Mouse (Mus musculus) hindbrain, embryonic 12.5 days (tissue): ENCODE data around the gene Irgc1. TPM values are rescaled to one million over a fixed set of nuclear protein-coding genes. Genes with fewer than 3 reads are reported as not detected.
A peak's percentile ranks its signal among the peaks of the same experiment; 100 is the strongest.

Experiments
- ATAC-seq: fragments of 200-750 bp; cut with Nextera tagmentation; 2 replicates; pipeline ENCODE4 v1.8.0; 2017; ENCODE audit warnings: moderate TSS enrichment; ENCODE audit not compliant: low FRiP score
- H3K27ac ChIP-seq: fragments of 300-500 bp; sonication (generic); 2 replicates; pipeline ENCODE4 v1.5.1; 2016; ENCODE audit warnings: mild to moderate bottlenecking
- H3K27me3 ChIP-seq: fragments of 300-500 bp; sonication (generic); 2 replicates; pipeline ENCODE4 v1.6.1; 2016; ENCODE audit warnings: mild to moderate bottlenecking
- H3K36me3 ChIP-seq: fragments of 300-500 bp; sonication (generic); 2 replicates; pipeline ENCODE4 v1.6.1; 2016; ENCODE audit warnings: mild to moderate bottlenecking
- H3K4me1 ChIP-seq: fragments of 300-500 bp; sonication (generic); 2 replicates; pipeline ENCODE4 v1.6.1; 2016
- H3K4me2 ChIP-seq: fragments of 300-500 bp; sonication (generic); replicated peaks from 2 replicates; pipeline ENCODE4 v1.6.1; 2016; ENCODE audit warnings: mild to moderate bottlenecking
- H3K4me3 ChIP-seq: fragments of 300-500 bp; sonication (generic); 2 replicates; pipeline ENCODE4 v1.5.1; 2016; ENCODE audit warnings: mild to moderate bottlenecking
- H3K9ac ChIP-seq: fragments of 300-500 bp; sonication (generic); 2 replicates; pipeline ENCODE4 v1.6.1; 2016; ENCODE audit warnings: mild to moderate bottlenecking, moderate library complexity
- H3K9me3 ChIP-seq: fragments of 300-500 bp; sonication (generic); replicated peaks from 2 replicates; pipeline ENCODE4 v1.6.1; 2016; ENCODE audit warnings: mild to moderate bottlenecking
- WGBS: fragments of 180-500 bp; shearing (Covaris S2); methylation state at CpG from one replicate; pipeline ENCODE4 v1.1.7; 2016; 5-methylcytosine and 5-hydroxymethylcytosine counted together
- polyA plus RNA-seq: library from polyadenylated mRNA; unstranded; fragments of >200 nt; fragmentation: Nextera tagmentation; extraction: Ambion mirVana; gene quantifications from 2 replicates; pipeline ENCODE4 v1.2.1, GENCODE M21; 2016

Irgc1 gene
- polyA plus RNA-seq, 1 experiment from 2014 or later, result not detected

GRCm38 (mm10) chr7:24427168-24427567 lies 24.9 kb downstream of the Irgc1 start:
- Histone ChIP-seq H3K4me1 (peaks cover 11% of the 10 kb centered on the region), H3K36me3 (0 out of 2 replicates have a peak, but pooled peaks cover 13% of the 10 kb centered on the region), H3K9me3 (no peaks in the 10 kb centered on the region), H3K9ac (no peak overlapping the region), H3K4me3 (no peak overlapping the region), H3K27me3 (no peaks in the 10 kb centered on the region), H3K4me2 (no peak overlapping the region), H3K27ac (no peak overlapping the region)
- ATAC-seq, result no peak
- over 99% methylated on average over 8 of the region's 8 CpGs for WGBS

- 0 out of 2 replicates have a peak, but pooled peaks cover 13% of the 10 kb centered on the region for H3K36me3 ChIP-seq
- ATAC-seq, result no peak
- H3K4me2 ChIP-seq, result no peak overlapping the region
- no peaks in the 10 kb centered on the region for H3K9me3 ChIP-seq
- no peak overlapping the region for H3K27ac ChIP-seq
- WGBS, result 83% methylated on average over 9 of the region's 9 CpGs
- no peak overlapping the region for H3K4me3 ChIP-seq
- no peak overlapping the region for H3K9ac ChIP-seq
- H3K27me3 ChIP-seq, result no peaks in the 10 kb centered on the region
- H3K4me1 ChIP-seq, result peaks cover 16% of the 10 kb centered on the region
Observed at GRCm38 (mm10) chr7:24425919-24426318, 26.2 kb downstream of the Irgc1 start.

GRCm38 (mm10) chr7:24423956-24424732 lies 28.0 kb downstream of the Irgc1 start:
- no peak for ATAC-seq
- Histone ChIP-seq H3K4me1 (peaks cover 27% of the 10 kb centered on the region), H3K4me3 (no peak overlapping the region), H3K4me2 (no peak overlapping the region), H3K9ac (no peak overlapping the region), H3K27me3 (no peaks in the 10 kb centered on the region), H3K9me3 (no peaks in the 10 kb centered on the region), H3K27ac (no peak overlapping the region), H3K36me3 (0 out of 2 replicates have a peak, but pooled peaks cover 16% of the 10 kb centered on the region)
- 86% methylated on average over 12 of the region's 12 CpGs for WGBS

GRCm38 (mm10) chr7:24423107-24423763 lies 28.9 kb downstream of the Irgc1 start:
- H3K9ac ChIP-seq, result no peak overlapping the region
- no peaks in the 10 kb centered on the region for H3K27me3 ChIP-seq
- H3K36me3 ChIP-seq, result 0 out of 2 replicates have a peak, but pooled peaks cover 16% of the 10 kb centered on the region
- no peak for ATAC-seq
- H3K4me1 ChIP-seq, result peaks cover 30% of the 10 kb centered on the region
- no peak overlapping the region for H3K4me2 ChIP-seq
- H3K27ac ChIP-seq, result no peak overlapping the region
- H3K4me3 ChIP-seq, result no peak overlapping the region
- H3K9me3 ChIP-seq, result no peaks in the 10 kb centered on the region
- WGBS, result 91% methylated on average over 15 of the region's 15 CpGs

- Histone ChIP-seq H3K4me3 (no peak overlapping the region), H3K36me3 (0 out of 2 replicates have a peak, but pooled peaks cover 16% of the 10 kb centered on the region), H3K4me2 (no peak overlapping the region), H3K9ac (no peak overlapping the region), H3K27ac (peak overlapping the region; percentile 30; the same call in 1 of the 2 replicates), H3K27me3 (no peaks in the 10 kb centered on the region), H3K9me3 (no peaks in the 10 kb centered on the region), H3K4me1 (peaks cover 33% of the 10 kb centered on the region)
- 63% methylated on average over 8 of the region's 8 CpGs for WGBS
- ATAC-seq, result peak; percentile 52; the same call in 1 of the 2 replicates
Observed at GRCm38 (mm10) chr7:24422251-24422650, 29.8 kb downstream of the Irgc1 start.

GRCm38 (mm10) chr7:24421648-24422047 lies 30.4 kb downstream of the Irgc1 start:
- Histone ChIP-seq H3K9ac (no peak overlapping the region), H3K27me3 (no peaks in the 10 kb centered on the region), H3K27ac (no peak overlapping the region), H3K4me2 (no peak overlapping the region), H3K4me1 (peaks cover 35% of the 10 kb centered on the region), H3K36me3 (peaks cover 22% of the 10 kb centered on the region; the same call in 1 of the 2 replicates), H3K9me3 (no peaks in the 10 kb centered on the region), H3K4me3 (no peak overlapping the region)
- WGBS, result 58% methylated on average over 7 of the region's 7 CpGs
- ATAC-seq, result no peak

GRCm38 (mm10) chr7:24419579-24419978 lies 32.5 kb downstream of the Irgc1 start:
- no peaks in the 10 kb centered on the region for H3K9me3 ChIP-seq
- H3K36me3 ChIP-seq, result peaks cover 24% of the 10 kb centered on the region; the same call in 1 of the 2 replicates
- no peak overlapping the region for H3K4me2 ChIP-seq
- no peak overlapping the region for H3K27ac ChIP-seq
- WGBS, result 30% methylated on average over 8 of the region's 8 CpGs
- H3K4me3 ChIP-seq, result no peak overlapping the region
- H3K4me1 ChIP-seq, result peaks cover 35% of the 10 kb centered on the region
- peak; percentile 32; the same call in 1 of the 2 replicates for ATAC-seq
- H3K9ac ChIP-seq, result 0 out of 2 replicates have a peak overlapping the region, but pooled peaks have one; percentile 13
- no peaks in the 10 kb centered on the region for H3K27me3 ChIP-seq

GRCm38 (mm10) chr7:24415261-24415660 lies 36.8 kb downstream of the Irgc1 start:
- no peak for ATAC-seq
- 91% methylated on average over 7 of the region's 7 CpGs for WGBS
- Histone ChIP-seq H3K36me3 (peaks cover 8% of the 10 kb centered on the region), H3K27me3 (no peaks in the 10 kb centered on the region), H3K4me1 (peaks cover 16% of the 10 kb centered on the region), H3K27ac (no peak overlapping the region), H3K9me3 (no peaks in the 10 kb centered on the region), H3K4me2 (no peak overlapping the region), H3K9ac (no peak overlapping the region), H3K4me3 (no peak overlapping the region)

GRCm38 (mm10) chr7:24413630-24414029 lies 38.5 kb downstream of the Irgc1 start:
- Histone ChIP-seq H3K9me3 (no peaks in the 10 kb centered on the region), H3K27me3 (no peaks in the 10 kb centered on the region), H3K4me3 (no peak overlapping the region), H3K27ac (no peak overlapping the region), H3K36me3 (peaks cover 17% of the 10 kb centered on the region), H3K4me2 (no peak overlapping the region), H3K4me1 (peaks cover 5% of the 10 kb centered on the region; the same call in 1 of the 2 replicates), H3K9ac (no peak overlapping the region)
- ATAC-seq, result no peak
- 88% methylated on average over 3 of the region's 3 CpGs for WGBS

GRCm38 (mm10) chr7:24410831-24411230 lies 41.3 kb downstream of the Irgc1 start:
- 85% methylated on average over 3 of the region's 3 CpGs for WGBS
- no peak overlapping the region for H3K9ac ChIP-seq
- no peak for ATAC-seq
- H3K36me3 ChIP-seq, result peaks cover 32% of the 10 kb centered on the region
- H3K27me3 ChIP-seq, result no peaks in the 10 kb centered on the region
- no peak overlapping the region for H3K4me3 ChIP-seq
- H3K9me3 ChIP-seq, result no peaks in the 10 kb centered on the region
- no peak overlapping the region for H3K27ac ChIP-seq
- no peak overlapping the region for H3K4me2 ChIP-seq
- H3K4me1 ChIP-seq, result peaks cover 7% of the 10 kb centered on the region

- no peaks in the 10 kb centered on the region for H3K27me3 ChIP-seq
- peaks cover 40% of the 10 kb centered on the region for H3K36me3 ChIP-seq
- no peak overlapping the region for H3K4me3 ChIP-seq
- H3K9ac ChIP-seq, result no peak overlapping the region
- 97% methylated on average over 6 of the region's 6 CpGs for WGBS
- peaks cover 7% of the 10 kb centered on the region for H3K4me1 ChIP-seq
- H3K9me3 ChIP-seq, result no peaks in the 10 kb centered on the region
- H3K27ac ChIP-seq, result no peak overlapping the region
- no peak for ATAC-seq
- H3K4me2 ChIP-seq, result no peak overlapping the region
Observed at GRCm38 (mm10) chr7:24410123-24410522, 42.0 kb downstream of the Irgc1 start.

- H3K36me3 ChIP-seq, result peaks cover 58% of the 10 kb centered on the region
- no peaks in the 10 kb centered on the region for H3K9me3 ChIP-seq
- no peak overlapping the region for H3K27ac ChIP-seq
- no peaks in the 10 kb centered on the region for H3K27me3 ChIP-seq
- no peak for ATAC-seq
- no peak overlapping the region for H3K9ac ChIP-seq
- H3K4me1 ChIP-seq, result peaks cover 7% of the 10 kb centered on the region
- WGBS, result 95% methylated on average over 9 of the region's 9 CpGs
- H3K4me3 ChIP-seq, result no peak overlapping the region
- H3K4me2 ChIP-seq, result no peak overlapping the region
Observed at GRCm38 (mm10) chr7:24408186-24408585, 43.9 kb downstream of the Irgc1 start.
